Mouse (Mus musculus) stomach, embryonic 14.5 days (tissue): ENCODE results near the gene Akap9. TPM values are rescaled to one million over a fixed set of nuclear protein-coding genes. Genes with fewer than 3 reads are reported as not detected.
"Not testable (repeated sequence)": the region's sequence is repeated elsewhere in the genome, so short reads cannot be mapped to it uniquely, and the experiment has no call there.

Source experiments
- ATAC-seq: fragments of 200-750 bp; cut with Nextera tagmentation; 2 replicates; pipeline ENCODE4 v1.8.0; 2017; ENCODE audit warnings: low read depth, moderate TSS enrichment; ENCODE audit not compliant: insufficient number of reproducible peaks, insufficient read depth, low FRiP score
- H3K27ac ChIP-seq: fragments of 300-500 bp; sonication (generic); 2 replicates; pipeline ENCODE4 v1.5.1; 2014; ENCODE audit warnings: mild to moderate bottlenecking, low read length, moderate library complexity, mixed read lengths
- H3K27me3 ChIP-seq: fragments of 300-500 bp; sonication (generic); 2 replicates; pipeline ENCODE4 v1.6.1; 2014; ENCODE audit warnings: low read length, control low read depth, mixed read lengths; ENCODE audit not compliant: control insufficient read depth, insufficient read depth
- H3K36me3 ChIP-seq: fragments of 300-500 bp; sonication (generic); 2 replicates; pipeline ENCODE4 v1.6.1; 2014; ENCODE audit warnings: mild to moderate bottlenecking, control low read depth, low read length, moderate library complexity, mixed read lengths; ENCODE audit not compliant: control insufficient read depth, insufficient read depth
- H3K4me1 ChIP-seq: fragments of 300-500 bp; sonication (generic); 2 replicates; pipeline ENCODE4 v1.6.1; 2014; ENCODE audit warnings: low read length, control low read depth, mixed read lengths; ENCODE audit not compliant: control insufficient read depth, insufficient read depth
- H3K4me2 ChIP-seq: fragments of 300-500 bp; sonication (generic); replicated peaks from 2 replicates; pipeline ENCODE4 v1.6.1; 2014; ENCODE audit warnings: low read depth, low read length, control low read depth
- H3K4me3 ChIP-seq: fragments of 300-500 bp; sonication (generic); 2 replicates; pipeline ENCODE4 v1.5.1; 2014; ENCODE audit warnings: low read depth, low read length, control low read depth
- H3K9ac ChIP-seq: fragments of 300-500 bp; sonication (generic); replicated peaks from 2 replicates; pipeline ENCODE4 v1.6.1; 2014; ENCODE audit warnings: low read depth, mild to moderate bottlenecking, control low read depth, low read length, moderate library complexity, mixed read lengths
- H3K9me3 ChIP-seq: fragments of 300-500 bp; sonication (generic); 2 replicates; pipeline ENCODE4 v1.6.1; 2016; ENCODE audit warnings: low read depth, low read length, control low read depth; ENCODE audit not compliant: control insufficient read depth
- WGBS: fragments of 180-500 bp; shearing (Covaris S2); extraction: QIAGEN DNeasy Blood & Tissue Kit; methylation state at CpG from one replicate; pipeline ENCODE4 v1.1.7; 2014; 5-methylcytosine and 5-hydroxymethylcytosine counted together
- polyA plus RNA-seq: library from polyadenylated mRNA; unstranded; fragments of >200 nt; fragmentation: Nextera tagmentation; extraction: Ambion mirVana; gene quantifications from 2 replicates; pipeline ENCODE4 v1.2.1, GENCODE M21; 2014

The Akap9 gene
- polyA plus RNA-seq, 1 experiment from 2014 or later = 138 TPM

- no peak for ATAC-seq
- Histone ChIP-seq H3K9ac (no peak overlapping the region), H3K9me3 (no peaks in the 10 kb centered on the region), H3K4me1 (peaks cover 3% of the 10 kb centered on the region; the same call in 1 of the 2 replicates), H3K4me3 (no peak overlapping the region), H3K27me3 (no peaks in the 10 kb centered on the region), H3K4me2 (no peak overlapping the region), H3K36me3 (peaks cover 34% of the 10 kb centered on the region), H3K27ac (no peak overlapping the region)
- WGBS = 96% methylated on average over 2 of the region's 2 CpGs
These were observed 173.9 kb downstream of the Akap9 start for GRCm38 (mm10) chr5:4101770-4102169.

GRCm38 (mm10) chr5:4103626-4104340, 175.9 kb downstream of the Akap9 start:
- H3K9ac ChIP-seq = peak overlapping the region; percentile 90
- peak; percentile 61; the same call in 1 of the 2 replicates for ATAC-seq
- H3K27ac ChIP-seq = peak overlapping the region; percentile 86
- no peaks in the 10 kb centered on the region for H3K9me3 ChIP-seq
- peaks cover 3% of the 10 kb centered on the region; the same call in 1 of the 2 replicates for H3K4me1 ChIP-seq
- H3K4me3 ChIP-seq = peak overlapping the region; percentile 96
- H3K4me2 ChIP-seq = peak overlapping the region; percentile 77
- H3K36me3 ChIP-seq = peaks cover 34% of the 10 kb centered on the region
- under 1% methylated on average over 41 of the region's 41 CpGs for WGBS
- no peaks in the 10 kb centered on the region for H3K27me3 ChIP-seq

- Histone ChIP-seq H3K4me1 (peaks cover 3% of the 10 kb centered on the region; the same call in 1 of the 2 replicates), H3K27ac (peak within 1 kb of the TSS; percentile 86), H3K4me2 (peak within 1 kb of the TSS; percentile 77), H3K27me3 (no peaks in the 10 kb centered on the region), H3K36me3 (peaks cover 27% of the 10 kb centered on the region), H3K9ac (peak within 1 kb of the TSS; percentile 90), H3K4me3 (peak within 1 kb of the TSS; percentile 96), H3K9me3 (no peaks in the 10 kb centered on the region)
- WGBS = under 1% methylated on average over 59 of the region's 59 CpGs
- peak; percentile 97 for ATAC-seq
These were observed 176.6 kb downstream of the Akap9 start, which contains the start of gene Cyp51 for GRCm38 (mm10) chr5:4104341-4105040. TSS of gene Cyp51 (minus strand) at chr5:4104746.

DNA sequence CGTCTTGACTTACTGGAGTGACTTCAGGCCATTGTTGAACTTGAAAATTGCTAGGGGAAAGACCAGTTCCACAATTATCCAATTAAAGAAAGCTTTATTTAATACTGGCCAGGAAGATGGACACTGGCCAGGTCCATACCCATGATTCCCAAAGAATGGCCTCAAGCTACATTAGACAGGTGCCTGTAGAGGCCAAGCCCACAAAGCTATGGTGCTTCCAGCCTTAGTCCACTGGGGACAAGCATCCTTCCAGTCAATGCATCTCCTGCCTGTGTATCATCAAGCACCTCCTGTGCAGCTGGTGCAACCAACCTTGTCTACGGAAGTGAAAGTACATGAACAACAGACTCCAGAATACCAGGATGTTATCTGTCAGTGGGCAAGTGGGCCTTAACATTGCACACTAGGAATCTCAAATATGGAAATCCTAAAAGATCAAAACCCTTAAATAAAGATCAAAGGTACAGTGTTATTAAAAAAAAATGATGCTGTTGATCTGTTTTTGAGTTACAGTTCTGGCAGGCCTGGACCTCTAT, 177.9 kb downstream of the Akap9 start:
- no peak for ATAC-seq
- Histone ChIP-seq H3K9ac (no peak overlapping the region), H3K4me2 (no peak overlapping the region), H3K9me3 (no peaks in the 10 kb centered on the region), H3K27me3 (no peaks in the 10 kb centered on the region), H3K27ac (no peak overlapping the region), H3K4me1 (peaks cover 3% of the 10 kb centered on the region; the same call in 1 of the 2 replicates), H3K4me3 (no peak overlapping the region), H3K36me3 (peaks cover 16% of the 10 kb centered on the region)
- WGBS = 86% methylated on average over 2 of the region's 2 CpGs

DNA sequence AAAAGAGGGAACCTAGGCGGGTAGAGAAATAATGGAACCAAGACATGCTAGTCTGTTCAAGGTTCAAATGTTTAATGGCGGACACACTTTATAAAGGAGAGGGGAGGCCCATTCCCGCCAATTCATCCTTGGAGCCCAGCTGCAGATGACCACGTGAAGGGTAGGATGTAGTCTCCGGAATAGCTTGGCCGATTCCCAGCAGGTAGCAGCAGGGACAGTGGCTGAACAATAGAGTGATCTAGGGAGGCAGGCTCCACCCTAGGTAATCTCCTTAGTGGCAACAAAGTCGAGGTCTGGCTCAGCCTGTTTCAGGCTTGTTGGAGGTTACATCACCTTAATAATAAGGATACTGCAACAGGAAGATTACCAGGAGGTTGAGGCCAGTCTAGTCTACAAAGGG, 179.2 kb downstream of the Akap9 start:
- H3K9me3 ChIP-seq, ATAC-seq, H3K27ac ChIP-seq, H3K27me3 ChIP-seq, H3K4me2 ChIP-seq, H3K4me3 ChIP-seq, H3K36me3 ChIP-seq, H3K9ac ChIP-seq, H3K4me1 ChIP-seq: not testable (repeated sequence)
- 71% methylated on average over 7 of the region's 7 CpGs for WGBS

GRCm38 (mm10) chr5:4112570-4113098, 184.8 kb downstream of the Akap9 start:
- no peaks in the 10 kb centered on the region for H3K36me3 ChIP-seq
- no peak overlapping the region for H3K27ac ChIP-seq
- no peaks in the 10 kb centered on the region for H3K27me3 ChIP-seq
- no peak overlapping the region for H3K9ac ChIP-seq
- ATAC-seq = no peak
- H3K4me3 ChIP-seq = no peak overlapping the region
- H3K4me2 ChIP-seq = no peak overlapping the region
- 91% methylated on average over 5 of the region's 5 CpGs for WGBS
- H3K9me3 ChIP-seq = no peaks in the 10 kb centered on the region
- no peaks in the 10 kb centered on the region for H3K4me1 ChIP-seq

Other genes with a start within 250 kb of the Akap9 start
- gene Ankib1, start 125.1 kb upstream of the Akap9 start, polyA plus RNA-seq = 13.5 and 14.0 TPM in 2 replicates
- gene Krit1, start 124.9 kb upstream of the Akap9 start, polyA plus RNA-seq = 48.9 and 49.9 TPM in 2 replicates
- 0.10 TPM in 1 of 2 replicates, not detected in the other for gene Lrrd1, start 82.9 kb upstream of the Akap9 start, polyA plus RNA-seq
- 9.9 and 10.1 TPM in 2 replicates for gene Mterf1a, start 34.1 kb upstream of the Akap9 start, polyA plus RNA-seq
- gene Cyp51, start 176.7 kb downstream of the Akap9 start, polyA plus RNA-seq = 85.2 and 104 TPM in 2 replicates